Mouse (Mus musculus) heart, postnatal 0 days (tissue): Measurements from ENCODE around the gene Miga1. TPM values are rescaled to one million over a fixed set of nuclear protein-coding genes. Genes with fewer than 3 reads are reported as not detected.
A peak's percentile ranks its signal among the peaks of the same experiment; 100 is the strongest.

ENCODE experiments used
- ATAC-seq: fragments of 200-750 bp; cut with Nextera tagmentation; 2 replicates; pipeline ENCODE4 v1.8.0; 2017; ENCODE audit warnings: low read depth, moderate number of reproducible peaks, moderate library complexity; ENCODE audit not compliant: insufficient read depth
- DNase-seq: peaks from one replicate; pipeline ENCODE4 v3.0.0-alpha.2; 2016; ENCODE audit warnings: low spot score
- H3K27ac ChIP-seq: fragments of 300-500 bp; sonication (generic); 2 replicates; pipeline ENCODE4 v1.5.1; 2014; ENCODE audit warnings: low read depth, mild to moderate bottlenecking
- H3K27me3 ChIP-seq: fragments of 300-500 bp; sonication (generic); 2 replicates; pipeline ENCODE4 v1.6.1; 2014; ENCODE audit warnings: low read length, mixed read lengths; ENCODE audit not compliant: control insufficient read depth, insufficient read depth
- H3K36me3 ChIP-seq: fragments of 300-500 bp; sonication (generic); replicated peaks from 2 replicates; pipeline ENCODE4 v1.6.1; 2014; ENCODE audit warnings: low read length, mixed read lengths; ENCODE audit not compliant: control insufficient read depth, insufficient read depth
- H3K4me1 ChIP-seq: fragments of 300-500 bp; sonication (generic); 2 replicates; pipeline ENCODE4 v1.6.1; 2014; ENCODE audit warnings: antibody characterized with exemption; ENCODE audit not compliant: control insufficient read depth, insufficient read depth
- H3K4me2 ChIP-seq: fragments of 300-500 bp; sonication (generic); 2 replicates; pipeline ENCODE4 v1.6.1; 2014; ENCODE audit warnings: low read depth, mild to moderate bottlenecking, low read length, moderate library complexity
- H3K4me3 ChIP-seq: fragments of 300-500 bp; sonication (generic); 2 replicates; pipeline ENCODE4 v1.5.1; 2014; ENCODE audit warnings: low read depth, low read length
- H3K9ac ChIP-seq: fragments of 300-500 bp; sonication (generic); replicated peaks from 2 replicates; pipeline ENCODE4 v1.6.1; 2014; ENCODE audit warnings: low read depth, low read length, mixed read lengths
- H3K9me3 ChIP-seq: fragments of 300-500 bp; sonication (generic); replicated peaks from 2 replicates; pipeline ENCODE4 v1.6.1; 2016; ENCODE audit warnings: low read length; ENCODE audit not compliant: control insufficient read depth
- CTCF ChIP-seq: IDR thresholded peaks from 2 replicates; pipeline ENCODE4 v1.5.1; 2016; ENCODE audit warnings: antibody characterized with exemption, control low read depth, low read depth
- EP300 ChIP-seq: IDR thresholded peaks from 2 replicates; pipeline ENCODE4 v1.6.1; 2016; ENCODE audit warnings: antibody characterized with exemption, low read depth
- WGBS: fragments of 180-500 bp; shearing (Covaris S2); extraction: QIAGEN DNeasy Blood & Tissue Kit; methylation state at CpG from one replicate; pipeline ENCODE4 v1.1.7; 2014; 5-methylcytosine and 5-hydroxymethylcytosine counted together
- polyA plus RNA-seq: library from polyadenylated mRNA; unstranded; fragments of >200 nt; fragmentation: Nextera tagmentation; extraction: Ambion mirVana; gene quantifications from 2 replicates; pipeline ENCODE4 v1.2.1, GENCODE M21; 2015
- total RNA-seq: library from RNA; depleted of rRNA; stranded (reverse); fragments of >200 nt; gene quantifications from 2 replicates; pipeline ENCODE4 v1.2.3, GENCODE M21; 2014; ENCODE audit warnings: low replicate concordance

Miga1 gene
- total and polyA plus RNA-seq, 2 experiments from 2014 or later = 9.0 to 9.8 TPM

DNA sequence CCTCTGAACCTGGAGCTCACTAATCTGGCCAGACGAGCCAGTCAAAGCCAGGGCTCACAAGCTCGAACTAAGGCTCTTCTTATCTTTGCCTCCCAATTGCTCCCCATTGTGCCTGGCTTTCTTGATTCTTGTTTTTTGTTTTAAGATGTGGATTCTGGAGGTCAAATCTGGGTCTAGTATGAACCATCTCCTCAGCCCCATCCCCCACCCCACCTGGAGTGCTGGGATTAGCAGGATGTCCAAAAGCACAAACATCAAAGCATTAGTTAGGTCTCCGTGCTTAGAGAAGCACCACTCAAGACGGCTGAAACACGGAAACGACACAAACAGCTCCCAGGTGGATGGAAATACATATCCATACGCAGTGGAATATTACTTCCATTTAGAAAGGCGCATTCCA is 4.1 kb downstream of the Miga1 start:
- peaks cover 39% of the 10 kb centered on the region for H3K36me3 ChIP-seq
- WGBS = 80% methylated on average over 8 of the region's 8 CpGs

DNA sequence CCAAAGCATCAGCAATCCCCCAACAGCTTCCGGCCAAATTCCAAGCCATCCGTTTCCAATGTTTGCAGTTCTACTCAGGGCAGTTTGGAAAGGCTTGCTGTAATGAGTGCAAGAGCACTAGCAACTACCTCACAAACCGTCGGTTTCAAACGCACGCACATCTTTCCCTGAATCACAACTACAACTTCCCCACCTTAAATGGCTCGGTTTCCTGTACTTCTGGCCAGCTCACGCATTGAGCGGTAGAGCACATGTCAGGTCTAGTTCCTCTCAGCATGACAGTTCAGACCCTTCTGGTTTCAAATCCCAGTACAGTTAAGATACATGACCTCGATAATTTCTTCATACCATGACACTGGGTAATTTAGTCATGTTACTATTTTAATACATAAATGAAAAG is 6.6 kb downstream of the Miga1 start:
- 87% methylated on average over 10 of the region's 10 CpGs for WGBS
- ATAC-seq = no peak
- Histone ChIP-seq H3K9ac (no peak overlapping the region), H3K4me1 (no peaks in the 10 kb centered on the region), H3K27ac (no peak overlapping the region), H3K4me3 (no peak overlapping the region), H3K27me3 (no peaks in the 10 kb centered on the region), H3K4me2 (no peak overlapping the region), H3K9me3 (no peaks in the 10 kb centered on the region), H3K36me3 (peaks cover 39% of the 10 kb centered on the region)
- no peak for DNase-seq
- TF ChIP-seq EP300 (no peak), CTCF (no peak)

More for the DNA sequence above, 4.1 kb downstream of the Miga1 start:
- Histone ChIP-seq H3K9me3 (no peaks in the 10 kb centered on the region), H3K9ac (no peak overlapping the region), H3K27ac (no peak overlapping the region), H3K4me3 (no peak overlapping the region), H3K27me3 (no peaks in the 10 kb centered on the region), H3K4me1 (no peaks in the 10 kb centered on the region), H3K4me2 (no peak overlapping the region)
- no peak for TF ChIP-seq EP300
- no peak for TF ChIP-seq CTCF
- DNase-seq = no peak
- no peak for ATAC-seq

DNA sequence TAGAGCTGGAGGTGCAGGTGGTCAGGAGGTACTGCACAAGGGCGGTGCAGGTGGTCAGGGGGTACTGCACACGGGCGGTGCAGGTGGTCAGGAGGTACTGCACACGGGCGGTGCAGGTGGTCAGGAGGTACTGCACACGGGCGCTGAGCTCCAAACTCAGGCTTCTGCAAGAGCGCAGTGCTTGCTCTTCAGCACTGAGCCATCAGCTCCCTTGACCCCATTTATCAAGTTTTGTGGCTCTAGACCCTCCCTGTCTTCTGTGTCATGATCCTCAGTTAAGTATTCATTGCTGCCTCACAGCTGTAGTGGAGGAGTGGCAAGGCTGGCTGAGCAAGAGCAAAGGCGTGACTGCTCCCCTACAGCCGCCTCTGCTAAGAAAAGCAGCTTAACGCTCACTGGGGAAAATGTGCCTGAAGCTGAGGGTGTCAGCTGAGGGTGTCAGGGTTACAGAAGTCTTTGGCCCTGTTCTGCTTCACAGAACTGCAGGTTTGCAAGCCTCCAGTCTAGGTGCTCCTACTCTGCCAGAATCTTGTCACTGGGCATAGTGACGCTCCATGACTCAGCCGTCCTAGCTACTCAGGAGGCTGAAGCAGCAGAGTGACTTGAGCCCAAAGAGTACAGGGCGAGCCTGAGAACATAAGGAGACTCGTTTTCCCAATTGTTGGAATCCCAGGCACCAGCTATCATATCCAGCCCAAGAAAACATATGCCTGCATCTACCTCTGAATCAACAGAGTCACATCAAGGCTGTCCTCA is 7.5 kb downstream of the Miga1 start:
- H3K27me3 ChIP-seq = no peaks in the 10 kb centered on the region
- H3K27ac ChIP-seq = no peak overlapping the region
- H3K4me2 ChIP-seq = no peak overlapping the region
- H3K9ac ChIP-seq = no peak overlapping the region
- TF ChIP-seq EP300 (no peak), CTCF (no peak)
- H3K4me1 ChIP-seq = no peaks in the 10 kb centered on the region
- peaks cover 39% of the 10 kb centered on the region for H3K36me3 ChIP-seq
- DNase-seq (no peak), ATAC-seq (no peak)
- no peaks in the 10 kb centered on the region for H3K9me3 ChIP-seq
- no peak overlapping the region for H3K4me3 ChIP-seq
- WGBS = 81% methylated on average over 15 of the region's 15 CpGs

DNA sequence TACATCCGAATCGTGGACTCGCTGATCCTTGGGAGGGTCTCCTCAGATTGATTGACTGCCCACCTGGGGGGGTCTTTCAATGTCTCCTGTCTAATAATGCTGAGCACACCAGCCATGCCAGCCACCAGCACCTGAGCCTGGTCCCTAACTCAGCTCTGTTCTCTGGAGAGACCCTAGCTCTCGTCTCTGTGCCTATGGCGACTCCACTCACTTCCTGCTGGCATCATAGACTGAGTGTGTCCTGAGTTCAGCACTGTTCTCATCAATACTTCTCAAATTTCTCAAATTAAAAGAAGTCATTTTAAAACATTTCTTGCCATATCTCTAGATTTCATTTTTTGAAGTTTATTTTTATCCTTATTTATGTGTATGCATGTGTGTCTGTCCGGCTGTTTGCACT is 8.1 kb downstream of the Miga1 start:
- WGBS = 96% methylated on average over 6 of the region's 6 CpGs
- TF ChIP-seq CTCF (no peak), EP300 (no peak)
- Histone ChIP-seq H3K4me3 (no peak overlapping the region), H3K9me3 (no peaks in the 10 kb centered on the region), H3K27me3 (no peaks in the 10 kb centered on the region), H3K4me1 (no peaks in the 10 kb centered on the region), H3K27ac (no peak overlapping the region), H3K9ac (no peak overlapping the region), H3K36me3 (peaks cover 37% of the 10 kb centered on the region), H3K4me2 (no peak overlapping the region)
- no peak for ATAC-seq
- DNase-seq = no peak

DNA sequence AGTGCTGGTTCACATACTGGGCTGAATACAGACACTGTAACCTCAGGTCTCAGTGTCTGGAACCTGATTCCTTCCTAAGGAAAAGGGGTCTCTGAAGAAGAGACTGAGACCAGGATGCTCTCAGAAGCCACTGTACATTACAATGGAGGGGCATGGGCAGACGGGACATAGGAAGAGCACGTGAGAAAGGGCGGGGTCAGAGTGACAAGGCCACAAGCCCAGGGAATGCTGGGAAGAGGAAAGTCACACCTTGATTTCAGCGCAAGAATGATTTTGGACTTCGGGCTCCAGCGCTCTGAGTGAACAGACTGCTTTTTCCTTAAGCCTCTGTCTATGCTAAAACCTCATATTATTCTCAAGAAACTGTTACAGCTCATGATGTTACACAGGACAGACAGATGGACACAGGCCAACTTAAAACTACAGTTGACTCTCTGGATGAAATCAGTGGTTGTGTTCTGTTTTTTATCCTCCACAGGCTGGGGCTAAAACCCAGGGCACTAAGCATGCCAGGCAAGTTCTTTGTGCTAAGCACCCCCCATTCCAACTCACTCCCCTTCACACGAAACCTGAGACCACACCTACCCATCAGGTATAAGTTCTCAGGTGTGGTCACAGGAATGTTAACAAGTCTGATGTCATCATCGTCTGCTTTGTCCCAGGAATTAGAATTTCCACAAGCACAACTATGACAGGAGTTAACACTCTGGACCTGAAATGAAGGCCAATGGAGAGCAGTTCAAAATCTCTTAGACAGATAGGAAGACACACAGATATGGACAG is 18.3 kb downstream of the Miga1 start:
- no peaks in the 10 kb centered on the region for H3K9me3 ChIP-seq
- DNase-seq = no peak
- H3K4me1 ChIP-seq = no peaks in the 10 kb centered on the region
- H3K27ac ChIP-seq = 0 out of 2 replicates have a peak overlapping the region, but pooled peaks have one; percentile 4
- no peaks in the 10 kb centered on the region for H3K27me3 ChIP-seq
- TF ChIP-seq EP300 (no peak), CTCF (no peak)
- H3K4me3 ChIP-seq = no peak overlapping the region
- ATAC-seq = no peak
- no peak overlapping the region for H3K4me2 ChIP-seq
- peaks cover 9% of the 10 kb centered on the region for H3K36me3 ChIP-seq
- WGBS = 89% methylated on average over 8 of the region's 8 CpGs
- H3K9ac ChIP-seq = no peak overlapping the region
